Mouse (Mus musculus): ENCODE results near the gene Lrguk.

- TF ChIP-seq CTCF (IDR thresholded peaks at IDR 0.05; ENCODE audit: low read depth, low read length) (no peak), POLR2A (IDR thresholded peaks at IDR 0.05; ENCODE audit: borderline replicate concordance, low read depth, low read length) (no peak)
Observed at GRCm38 (mm10) chr6:34111406-34111805, 82.2 kb downstream of the Lrguk start.
